Mouse (Mus musculus) midbrain, embryonic 14.5 days (tissue): Measurements from ENCODE around the gene Parp4. TPM values are rescaled to one million over a fixed set of nuclear protein-coding genes. Genes with fewer than 3 reads are reported as not detected.

Source experiments
- ATAC-seq: fragments of 200-750 bp; cut with Nextera tagmentation; 2 replicates; pipeline ENCODE4 v1.8.0; 2017; ENCODE audit warnings: moderate number of reproducible peaks, moderate library complexity; ENCODE audit not compliant: low FRiP score, low TSS enrichment
- DNase-seq: peaks from one replicate; pipeline ENCODE4 v3.0.0-alpha.2; 2015
- H3K27ac ChIP-seq: fragments of 300-500 bp; sonication (generic); replicated peaks from 2 replicates; pipeline ENCODE4 v1.5.1; 2014; ENCODE audit warnings: mild to moderate bottlenecking, low read depth, low read length, moderate library complexity
- H3K27me3 ChIP-seq: fragments of 300-500 bp; sonication (generic); 2 replicates; pipeline ENCODE4 v1.6.1; 2014; ENCODE audit warnings: low read length, control low read depth, mixed read lengths; ENCODE audit not compliant: control insufficient read depth, insufficient read depth
- H3K36me3 ChIP-seq: fragments of 300-500 bp; sonication (generic); 2 replicates; pipeline ENCODE4 v1.6.1; 2014; ENCODE audit warnings: low read length, control low read depth; ENCODE audit not compliant: control insufficient read depth, insufficient read depth
- H3K4me1 ChIP-seq: fragments of 300-500 bp; sonication (generic); 2 replicates; pipeline ENCODE4 v1.6.1; 2014; ENCODE audit warnings: mild to moderate bottlenecking, antibody characterized with exemption, low read length, control low read depth; ENCODE audit not compliant: control insufficient read depth, insufficient read depth
- H3K4me2 ChIP-seq: fragments of 300-500 bp; sonication (generic); 2 replicates; pipeline ENCODE4 v1.6.1; 2014; ENCODE audit warnings: mild to moderate bottlenecking, low read length, moderate library complexity
- H3K4me3 ChIP-seq: fragments of 300-500 bp; sonication (generic); replicated peaks from 2 replicates; pipeline ENCODE4 v1.5.1; 2014; ENCODE audit warnings: low read depth, low read length
- H3K9ac ChIP-seq: fragments of 300-500 bp; sonication (generic); replicated peaks from 2 replicates; pipeline ENCODE4 v1.6.1; 2014; ENCODE audit warnings: mild to moderate bottlenecking, low read length, moderate library complexity
- H3K9me3 ChIP-seq: fragments of 300-500 bp; sonication (generic); 2 replicates; pipeline ENCODE4 v1.6.1; 2016; ENCODE audit warnings: low read length, control low read depth, mixed read lengths; ENCODE audit not compliant: control insufficient read depth
- WGBS: fragments of 180-500 bp; shearing (Covaris S2); extraction: QIAGEN DNeasy Blood & Tissue Kit; methylation state at CpG from one replicate; pipeline ENCODE4 v1.1.7; 2014; 5-methylcytosine and 5-hydroxymethylcytosine counted together
- polyA plus RNA-seq: library from polyadenylated mRNA; unstranded; fragments of >200 nt; fragmentation: Nextera tagmentation; extraction: Ambion mirVana; gene quantifications from 2 replicates; pipeline ENCODE4 v1.2.1, GENCODE M21; 2014

Parp4 gene
- polyA plus RNA-seq, 1 experiment from 2014 or later: 1.1 TPM

DNA sequence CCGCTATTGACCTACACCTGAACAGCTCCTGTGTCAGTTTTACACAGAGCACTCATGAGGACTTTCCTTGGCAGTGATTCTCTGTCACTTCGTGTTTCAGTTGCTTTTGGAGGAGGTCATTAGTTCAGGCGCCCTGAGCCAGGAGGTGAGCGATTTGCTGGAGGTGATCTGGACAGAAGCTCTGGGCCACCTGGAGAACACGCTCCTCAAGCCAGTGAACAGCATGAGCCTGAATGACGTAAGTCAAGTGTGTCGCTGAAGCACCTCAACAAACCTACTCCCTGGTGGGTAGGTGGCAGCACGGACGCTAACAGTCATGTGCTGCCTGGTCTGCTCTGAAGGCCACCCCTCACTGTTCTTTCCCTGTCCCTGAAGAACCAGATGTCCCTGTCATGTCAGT, 16.8 kb downstream of the Parp4 start:
- H3K27ac ChIP-seq: no peak overlapping the region
- no peak overlapping the region for H3K4me2 ChIP-seq
- ATAC-seq (no peak), DNase-seq (no peak)
- no peaks in the 10 kb centered on the region for H3K9me3 ChIP-seq
- WGBS: 94% methylated on average over 9 of the region's 9 CpGs
- no peaks in the 10 kb centered on the region for H3K27me3 ChIP-seq
- no peaks in the 10 kb centered on the region for H3K4me1 ChIP-seq
- no peak overlapping the region for H3K9ac ChIP-seq
- no peaks in the 10 kb centered on the region for H3K36me3 ChIP-seq
- H3K4me3 ChIP-seq: no peak overlapping the region

DNA sequence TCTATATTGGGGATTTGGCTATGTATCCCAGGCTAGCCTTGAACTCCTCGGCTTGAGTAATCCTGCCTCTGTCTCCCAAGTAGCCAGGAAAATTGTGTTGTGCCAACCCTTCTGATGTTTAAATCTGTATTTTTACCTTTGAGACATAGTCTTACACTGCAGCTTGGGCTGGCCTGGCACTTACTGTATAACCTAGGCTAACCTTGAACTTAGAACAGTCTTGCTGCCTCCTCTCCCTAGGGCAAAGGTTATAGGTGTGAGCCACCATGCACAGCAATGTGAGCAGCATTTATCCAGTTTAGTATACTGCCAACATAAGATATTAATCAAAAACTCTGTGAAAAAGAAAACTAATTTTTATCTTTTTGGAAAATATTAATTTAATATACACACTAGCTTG, 19.4 kb downstream of the Parp4 start:
- Histone ChIP-seq H3K4me2 (no peak overlapping the region), H3K27me3 (no peaks in the 10 kb centered on the region), H3K4me1 (no peaks in the 10 kb centered on the region), H3K9me3 (no peaks in the 10 kb centered on the region), H3K4me3 (no peak overlapping the region), H3K36me3 (no peaks in the 10 kb centered on the region), H3K9ac (no peak overlapping the region), H3K27ac (no peak overlapping the region)
- no peak for ATAC-seq
- 96% methylated on average over 1 of the region's 1 CpGs for WGBS
- DNase-seq: no peak

DNA sequence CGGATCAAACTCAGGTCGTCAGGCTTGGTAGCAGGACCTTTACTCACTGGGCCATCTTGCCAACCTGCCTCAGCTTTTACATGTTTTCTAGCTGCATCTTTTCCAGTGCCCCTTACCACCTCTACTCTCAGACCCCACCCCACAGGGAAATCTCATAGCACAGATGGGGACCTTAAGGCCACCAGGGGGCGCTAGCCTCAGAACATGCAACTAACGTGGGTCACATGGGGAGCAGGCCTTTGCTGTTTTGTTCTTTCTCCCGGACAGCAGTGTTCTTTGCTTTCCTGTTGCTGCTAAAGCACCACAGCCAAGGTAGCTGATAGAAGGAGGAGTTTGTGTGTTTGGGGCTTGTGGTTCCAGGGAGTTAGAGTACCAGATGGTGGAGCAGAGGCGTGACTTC, 23.3 kb downstream of the Parp4 start:
- no peaks in the 10 kb centered on the region for H3K36me3 ChIP-seq
- DNase-seq: peak; percentile 49
- H3K27me3 ChIP-seq: no peaks in the 10 kb centered on the region
- H3K9ac ChIP-seq: no peak overlapping the region
- H3K4me1 ChIP-seq: no peaks in the 10 kb centered on the region
- no peak overlapping the region for H3K27ac ChIP-seq
- ATAC-seq: no peak
- H3K9me3 ChIP-seq: no peaks in the 10 kb centered on the region
- no peak overlapping the region for H3K4me2 ChIP-seq
- no peak overlapping the region for H3K4me3 ChIP-seq
- WGBS: 43% methylated on average over 6 of the region's 6 CpGs

DNA sequence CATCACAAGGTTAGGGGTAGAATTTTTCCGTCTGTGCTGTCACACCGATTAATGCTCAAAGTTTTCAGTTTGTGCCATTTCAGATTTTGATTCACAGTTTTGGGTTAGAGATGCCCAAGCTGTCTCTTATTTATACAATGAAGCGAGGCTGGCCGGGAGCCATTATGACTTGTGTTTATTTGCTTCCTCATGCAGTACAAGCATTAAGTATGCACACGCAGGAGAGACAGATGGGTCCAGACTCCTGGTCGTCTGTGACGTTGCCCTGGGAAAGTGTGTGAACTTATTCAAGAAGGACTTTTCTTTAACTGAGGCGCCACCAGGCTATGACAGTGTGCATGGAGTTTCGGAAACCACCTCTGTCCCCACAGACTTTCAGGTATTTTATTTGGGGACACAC, 26.6 kb downstream of the Parp4 start:
- WGBS: 87% methylated on average over 9 of the region's 9 CpGs
- H3K9ac ChIP-seq: no peak overlapping the region
- H3K4me2 ChIP-seq: no peak overlapping the region
- H3K9me3 ChIP-seq: no peaks in the 10 kb centered on the region
- no peaks in the 10 kb centered on the region for H3K27me3 ChIP-seq
- H3K27ac ChIP-seq: no peak overlapping the region
- ATAC-seq: no peak
- H3K36me3 ChIP-seq: no peaks in the 10 kb centered on the region
- H3K4me1 ChIP-seq: no peaks in the 10 kb centered on the region
- no peak for DNase-seq
- no peak overlapping the region for H3K4me3 ChIP-seq

DNA sequence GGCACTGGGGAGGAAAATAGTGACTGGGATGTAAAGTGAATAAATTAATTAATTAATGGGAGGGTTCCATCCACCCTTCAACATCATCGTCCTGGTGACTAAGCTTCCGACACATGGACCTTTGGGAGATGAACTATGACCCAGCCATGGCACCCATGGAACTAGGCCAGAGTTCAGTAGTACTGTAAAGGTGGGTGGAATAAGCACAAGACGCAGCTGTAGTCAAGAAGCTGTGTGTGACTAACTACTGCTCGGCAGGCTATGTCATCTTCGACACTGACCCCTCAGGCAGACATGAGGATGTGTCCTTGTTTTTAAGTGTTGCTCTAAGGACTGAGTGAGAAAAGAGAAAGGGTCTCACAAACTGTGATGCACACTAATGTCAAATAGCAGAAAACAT, 29.0 kb downstream of the Parp4 start:
- Histone ChIP-seq H3K4me1 (no peaks in the 10 kb centered on the region), H3K27me3 (no peaks in the 10 kb centered on the region), H3K4me3 (no peak overlapping the region), H3K27ac (no peak overlapping the region), H3K36me3 (no peaks in the 10 kb centered on the region), H3K4me2 (no peak overlapping the region), H3K9ac (no peak overlapping the region), H3K9me3 (no peaks in the 10 kb centered on the region)
- ATAC-seq (no peak), DNase-seq (no peak)
- 92% methylated on average over 5 of the region's 5 CpGs for WGBS

DNA sequence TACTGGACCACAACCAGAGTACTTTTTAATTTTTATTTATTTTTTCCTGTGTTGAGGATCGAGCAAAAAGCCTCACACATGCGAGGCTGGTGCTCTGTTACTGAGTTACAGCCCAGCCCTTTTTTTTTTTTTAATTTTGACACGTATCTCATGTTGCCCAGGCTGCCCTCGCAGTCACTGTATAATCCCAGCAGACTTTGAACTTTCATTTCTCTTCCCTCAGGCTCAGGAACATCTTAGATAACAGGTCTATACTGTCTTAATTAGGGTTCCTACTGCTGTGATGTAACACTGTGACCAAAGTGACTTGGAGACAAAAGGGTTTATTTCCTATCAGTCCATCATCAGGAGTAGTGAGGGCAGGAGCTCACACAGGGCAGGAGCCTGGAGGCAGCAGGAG, 29.7 kb downstream of the Parp4 start:
- Histone ChIP-seq H3K4me2 (no peak overlapping the region), H3K27me3 (no peaks in the 10 kb centered on the region), H3K4me3 (no peak overlapping the region), H3K4me1 (no peaks in the 10 kb centered on the region), H3K36me3 (no peaks in the 10 kb centered on the region), H3K9me3 (no peaks in the 10 kb centered on the region), H3K9ac (no peak overlapping the region), H3K27ac (no peak overlapping the region)
- ATAC-seq: no peak
- no peak for DNase-seq
- WGBS: 73% methylated on average over 4 of the region's 4 CpGs

DNA sequence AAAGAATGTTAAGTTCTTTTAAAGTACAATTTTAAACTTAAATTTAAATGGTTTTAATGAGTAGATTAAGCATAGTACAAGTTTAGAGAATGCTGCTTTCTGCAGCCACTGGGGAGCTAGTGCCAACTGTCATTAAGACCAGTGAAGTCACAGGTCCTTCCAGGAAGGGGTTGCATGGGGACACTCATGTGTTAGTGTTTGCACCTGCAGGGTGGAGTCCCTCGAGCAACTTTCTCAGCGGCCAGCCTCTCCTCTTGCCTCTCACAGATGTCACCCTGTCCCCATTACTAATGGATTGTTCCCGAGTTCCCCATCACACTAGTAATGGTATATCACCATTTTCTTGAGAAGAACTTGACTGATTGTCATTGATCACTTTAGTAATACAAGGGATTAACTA, 37.8 kb downstream of the Parp4 start:
- DNase-seq (no peak), ATAC-seq (no peak)
- 89% methylated on average over 3 of the region's 3 CpGs for WGBS
- Histone ChIP-seq H3K36me3 (no peaks in the 10 kb centered on the region), H3K9ac (no peak overlapping the region), H3K27ac (no peak overlapping the region), H3K27me3 (no peaks in the 10 kb centered on the region), H3K4me1 (no peaks in the 10 kb centered on the region), H3K9me3 (no peaks in the 10 kb centered on the region), H3K4me2 (no peak overlapping the region), H3K4me3 (no peak overlapping the region)

DNA sequence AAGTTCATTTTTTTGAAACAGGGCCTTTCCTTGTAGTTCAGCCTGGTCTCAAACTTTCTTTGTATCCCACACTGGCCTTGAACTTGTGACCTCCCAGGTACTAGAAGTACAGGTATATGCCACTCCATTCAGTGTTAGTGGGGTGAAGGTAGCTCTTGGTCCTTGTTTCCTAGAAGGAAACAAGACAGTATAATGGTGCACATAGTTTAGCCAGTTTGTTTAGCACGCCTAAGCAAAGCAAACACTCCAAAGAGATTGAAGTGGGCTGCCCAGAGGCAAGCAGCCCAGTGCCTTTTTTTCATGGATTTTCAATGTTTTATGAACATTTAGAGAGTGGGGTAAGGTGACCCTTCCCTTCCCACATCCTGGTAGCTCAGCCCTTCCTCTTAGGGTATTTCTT, 42.1 kb downstream of the Parp4 start:
- no peaks in the 10 kb centered on the region for H3K4me1 ChIP-seq
- H3K27ac ChIP-seq: no peak overlapping the region
- ATAC-seq: no peak
- no peak overlapping the region for H3K4me2 ChIP-seq
- no peak overlapping the region for H3K4me3 ChIP-seq
- no peaks in the 10 kb centered on the region for H3K9me3 ChIP-seq
- no peak for DNase-seq
- no peak overlapping the region for H3K9ac ChIP-seq
- 77% methylated on average over 1 of the region's 1 CpGs for WGBS
- H3K36me3 ChIP-seq: no peaks in the 10 kb centered on the region
- no peaks in the 10 kb centered on the region for H3K27me3 ChIP-seq

DNA sequence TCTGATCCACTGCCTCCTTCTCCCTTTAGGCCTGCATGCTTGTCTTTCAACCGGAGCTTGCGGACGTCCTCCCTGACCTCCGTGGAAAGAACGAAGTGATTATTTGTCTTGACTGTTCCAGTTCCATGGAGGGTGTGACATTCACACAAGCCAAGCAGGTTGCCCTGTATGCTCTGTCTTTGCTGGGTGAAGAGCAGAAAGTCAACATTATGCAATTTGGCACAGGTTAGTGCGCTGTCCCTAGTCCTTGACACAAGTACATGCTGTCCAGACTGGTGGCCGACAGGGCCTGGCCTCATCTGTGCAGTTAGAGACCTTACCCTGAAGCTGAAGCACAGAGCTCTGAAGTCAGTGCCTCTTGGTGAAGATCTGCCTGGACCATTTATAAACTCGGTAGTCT, 45.0 kb downstream of the Parp4 start:
- no peaks in the 10 kb centered on the region for H3K36me3 ChIP-seq
- no peak for DNase-seq
- H3K9ac ChIP-seq: no peak overlapping the region
- WGBS: 90% methylated on average over 8 of the region's 8 CpGs
- no peaks in the 10 kb centered on the region for H3K9me3 ChIP-seq
- H3K4me2 ChIP-seq: no peak overlapping the region
- H3K4me1 ChIP-seq: no peaks in the 10 kb centered on the region
- H3K27me3 ChIP-seq: no peaks in the 10 kb centered on the region
- no peak overlapping the region for H3K27ac ChIP-seq
- ATAC-seq: no peak
- H3K4me3 ChIP-seq: no peak overlapping the region
